Mouse (Mus musculus) layer of hippocampus, adult 11-12 months (tissue): ENCODE measurements around the gene Gm21411.
"Not testable (repeated sequence)": the region's sequence is repeated elsewhere in the genome, so short reads cannot be mapped to it uniquely, and the experiment has no call there.

ENCODE experiments used
- DNase-seq: peaks from one replicate; pipeline ENCODE4 v3.0.0; 2022; ENCODE audit warnings: low spot score

The Gm21411 gene

DNA sequence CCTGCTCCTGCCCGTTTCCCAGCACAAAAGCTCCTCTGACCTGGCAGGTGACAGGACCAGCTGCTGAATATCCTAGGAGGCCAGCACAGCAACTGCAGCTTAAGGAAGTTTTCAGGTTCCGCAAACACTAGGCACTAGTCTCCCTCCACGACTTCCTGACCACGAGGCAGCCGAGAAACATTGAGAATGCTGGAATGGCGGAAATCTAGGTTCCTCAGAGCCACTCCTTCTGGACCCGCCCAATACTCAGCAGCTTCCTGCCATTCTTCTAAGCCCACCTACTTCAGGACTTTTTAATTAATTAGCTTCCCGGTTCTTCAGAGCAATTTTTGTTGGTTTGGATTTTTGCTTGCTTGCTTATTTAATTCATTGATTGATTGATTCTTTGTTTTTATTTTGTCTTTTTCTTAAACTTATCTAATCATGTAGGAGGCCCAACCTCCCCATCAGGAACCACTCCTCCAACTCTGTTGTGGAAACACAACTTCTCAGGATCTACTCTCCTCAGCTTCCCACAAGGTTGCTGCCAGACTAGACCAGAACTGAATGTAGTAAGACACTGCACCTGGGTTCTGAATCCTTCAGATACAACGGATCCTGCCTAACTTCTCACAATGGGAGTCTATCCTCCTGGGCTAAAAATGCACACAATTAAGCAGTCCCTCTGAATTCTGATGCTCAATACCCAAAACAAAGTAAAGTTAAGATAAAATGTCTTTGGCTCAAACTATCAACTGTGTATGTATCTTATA lies at the start of gene Gm21411:
Gene Gm21411 (minus strand): TSS at position 205 of the 752 bp plus-strand sequence.
- not testable (repeated sequence) for DNase-seq

DNA sequence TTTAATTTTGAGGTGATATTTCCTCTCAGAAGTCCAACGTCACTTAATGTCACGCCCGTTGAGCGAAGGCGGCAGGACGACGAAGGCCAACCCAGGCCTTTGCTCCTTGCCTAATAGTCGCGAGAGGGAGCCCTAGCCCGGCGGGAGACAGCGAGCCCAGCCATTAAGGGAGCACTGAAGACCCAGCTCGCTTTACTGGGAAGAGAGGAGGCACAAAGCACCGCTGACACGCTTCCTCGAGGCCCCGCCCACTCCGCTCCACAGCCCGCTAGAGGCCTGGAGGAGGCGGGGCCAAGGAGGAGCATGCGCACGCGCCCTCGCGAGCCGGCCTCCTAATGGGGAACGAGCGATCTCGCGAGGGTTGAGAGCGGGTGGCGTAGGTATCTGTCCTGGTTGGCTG lies 32.3 kb upstream of the Gm21411 start:
- not testable (repeated sequence) for DNase-seq

DNA sequence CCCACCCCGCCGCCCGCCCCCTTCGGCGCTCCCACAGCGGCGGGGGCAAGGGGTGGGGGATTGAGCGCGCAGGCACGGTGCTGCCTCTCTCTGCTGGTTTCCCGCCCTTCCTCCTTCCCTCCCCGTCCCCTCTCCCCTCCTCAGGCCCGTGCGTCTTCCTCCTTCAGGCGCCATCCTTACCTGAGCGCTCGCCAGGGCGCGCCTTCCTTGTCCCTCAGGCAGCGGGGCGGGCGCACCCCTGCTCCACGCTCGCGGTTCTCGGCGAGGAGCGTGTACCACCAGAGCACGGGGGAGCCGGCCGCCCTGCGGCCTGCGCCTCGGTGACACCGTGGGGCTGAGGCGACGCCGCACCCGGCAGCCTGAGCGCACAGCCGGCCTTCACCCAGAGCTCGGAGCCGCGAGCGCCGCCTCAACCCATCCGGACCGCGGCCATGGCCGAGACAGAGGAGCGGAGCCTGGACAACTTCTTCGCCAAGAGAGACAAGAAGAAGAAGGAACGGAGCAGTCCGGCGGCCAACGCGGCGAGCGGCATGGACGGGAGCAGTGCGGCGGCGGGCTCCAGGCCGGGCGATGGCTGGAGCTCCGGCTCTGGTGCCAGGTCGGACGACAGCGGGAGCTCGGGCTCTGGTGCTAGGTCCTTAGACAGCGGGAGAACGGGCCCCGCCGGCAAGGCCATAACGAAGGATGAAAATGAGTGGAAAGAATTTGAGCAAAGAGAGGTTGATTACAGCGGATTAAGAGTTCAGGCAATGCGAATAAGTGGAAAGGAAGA lies 23.1 kb upstream of the Gm21411 start:
- DNase-seq, result no peak

- DNase-seq, result no peak
Measured at GRCm38 (mm10) chr4:146915196-146915595, 5.8 kb upstream of the Gm21411 start.

GRCm38 (mm10) chr4:146908131-146908530 lies 1.3 kb downstream of the Gm21411 start:
- not testable (repeated sequence) for DNase-seq

- DNase-seq, result not testable (repeated sequence)
Measured at GRCm38 (mm10) chr4:146904782-146905181, 4.6 kb downstream of the Gm21411 start.

GRCm38 (mm10) chr4:146903126-146903525 lies 6.3 kb downstream of the Gm21411 start:
- not testable (repeated sequence) for DNase-seq
